Mouse (Mus musculus) intestine, embryonic 16.5 days (tissue): ENCODE results near the gene Dpep2nb. TPM values are rescaled to one million over a fixed set of nuclear protein-coding genes. Genes with fewer than 3 reads are reported as not detected.
A peak's percentile ranks its signal among the peaks of the same experiment; 100 is the strongest.

Experiments
- ATAC-seq: fragments of 200-750 bp; cut with Nextera tagmentation; 2 replicates; pipeline ENCODE4 v1.8.0; 2017; ENCODE audit warnings: moderate TSS enrichment, moderate library complexity
- H3K27ac ChIP-seq: fragments of 300-500 bp; sonication (generic); 2 replicates; pipeline ENCODE4 v1.5.1; 2014; ENCODE audit warnings: mild to moderate bottlenecking, low read length
- H3K27me3 ChIP-seq: fragments of 300-500 bp; sonication (generic); replicated peaks from 2 replicates; pipeline ENCODE4 v1.6.1; 2014; ENCODE audit warnings: low read length, control low read depth, mixed read lengths; ENCODE audit not compliant: control insufficient read depth, insufficient read depth
- H3K36me3 ChIP-seq: fragments of 300-500 bp; sonication (generic); 2 replicates; pipeline ENCODE4 v1.6.1; 2014; ENCODE audit warnings: low read length, control low read depth; ENCODE audit not compliant: control insufficient read depth, insufficient read depth
- H3K4me1 ChIP-seq: fragments of 300-500 bp; sonication (generic); 2 replicates; pipeline ENCODE4 v1.6.1; 2014; ENCODE audit warnings: low read length, control low read depth, mixed read lengths; ENCODE audit not compliant: control insufficient read depth, insufficient read depth
- H3K4me2 ChIP-seq: fragments of 300-500 bp; sonication (generic); 2 replicates; pipeline ENCODE4 v1.6.1; 2014; ENCODE audit warnings: low read depth, low read length, control low read depth
- H3K4me3 ChIP-seq: fragments of 300-500 bp; sonication (generic); 2 replicates; pipeline ENCODE4 v1.5.1; 2014; ENCODE audit warnings: mild to moderate bottlenecking, low read length
- H3K9ac ChIP-seq: fragments of 300-500 bp; sonication (generic); 2 replicates; pipeline ENCODE4 v1.6.1; 2014; ENCODE audit warnings: low read depth, low read length
- H3K9me3 ChIP-seq: fragments of 300-500 bp; sonication (generic); 2 replicates; pipeline ENCODE4 v1.6.1; 2016; ENCODE audit warnings: low read length, control low read depth; ENCODE audit not compliant: control insufficient read depth
- WGBS: fragments of 180-500 bp; shearing (Covaris S2); extraction: QIAGEN DNeasy Blood & Tissue Kit; methylation state at CpG from one replicate; pipeline ENCODE4 v1.1.7; 2014; 5-methylcytosine and 5-hydroxymethylcytosine counted together
- polyA plus RNA-seq: library from polyadenylated mRNA; unstranded; fragments of >200 nt; fragmentation: Nextera tagmentation; extraction: Ambion mirVana; gene quantifications from 2 replicates; pipeline ENCODE4 v1.2.1, GENCODE M21; 2015

Gene Dpep2nb
- polyA plus RNA-seq: 0.12 TPM in 1 of 2 replicates, not detected in the other

DNA sequence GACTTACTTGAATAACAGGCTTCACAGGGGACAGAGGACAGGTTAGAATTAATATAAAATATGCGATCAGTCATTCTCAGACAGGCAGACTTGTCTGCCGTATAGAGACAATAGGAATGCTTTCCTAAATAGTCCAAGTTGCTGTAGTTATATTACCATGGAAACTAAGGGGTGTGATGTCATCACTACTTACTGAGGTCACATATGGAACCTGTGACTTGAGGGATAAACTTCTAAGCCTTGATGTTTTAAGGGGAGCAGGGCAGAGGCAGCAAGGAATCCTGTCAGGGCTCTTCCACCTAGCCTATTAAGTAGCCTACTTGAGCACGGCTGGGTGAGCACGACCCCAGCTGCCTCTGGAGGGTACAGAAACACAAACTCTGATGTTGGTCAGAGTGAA is at the start of gene Dpep2nb:
Gene Dpep2nb, minus strand, starts transcription at position 101 of the 400 bp plus-strand sequence.
- H3K9ac ChIP-seq: no peak within 1 kb of the TSS
- no peak for ATAC-seq
- H3K27ac ChIP-seq: no peak within 1 kb of the TSS
- WGBS: 81% methylated on average over 4 of the region's 4 CpGs
- H3K4me2 ChIP-seq: no peak within 1 kb of the TSS
- H3K27me3 ChIP-seq: no peaks in the 10 kb centered on the region
- H3K4me3 ChIP-seq: no peak within 1 kb of the TSS
- peaks cover 11% of the 10 kb centered on the region for H3K4me1 ChIP-seq
- no peaks in the 10 kb centered on the region; the same call in 1 of the 2 replicates for H3K36me3 ChIP-seq
- no peaks in the 10 kb centered on the region for H3K9me3 ChIP-seq

DNA sequence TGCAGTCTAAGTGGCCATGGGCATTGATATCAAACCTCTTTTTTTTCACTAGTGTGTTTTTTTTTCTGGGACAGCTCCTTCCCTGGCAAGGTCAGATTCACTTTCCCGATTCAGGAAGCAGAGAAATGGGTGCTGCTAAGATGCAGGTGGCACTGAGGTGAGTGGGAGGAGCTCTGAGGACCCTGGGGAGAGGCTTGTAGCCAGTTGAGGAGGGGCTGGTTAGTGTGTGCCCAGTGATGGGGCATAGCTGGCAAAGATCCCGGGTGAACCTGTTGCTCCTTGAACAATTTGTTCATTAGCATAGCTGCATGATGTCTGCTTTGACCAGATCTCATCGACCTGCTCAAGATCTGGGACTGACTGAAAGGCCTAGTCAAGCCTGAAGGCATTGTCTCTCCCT is 49.3 kb upstream of the Dpep2nb start:
- no peak for ATAC-seq
- H3K27ac ChIP-seq: peak overlapping the region; percentile 93
- WGBS: 41% methylated on average over 3 of the region's 3 CpGs

DNA sequence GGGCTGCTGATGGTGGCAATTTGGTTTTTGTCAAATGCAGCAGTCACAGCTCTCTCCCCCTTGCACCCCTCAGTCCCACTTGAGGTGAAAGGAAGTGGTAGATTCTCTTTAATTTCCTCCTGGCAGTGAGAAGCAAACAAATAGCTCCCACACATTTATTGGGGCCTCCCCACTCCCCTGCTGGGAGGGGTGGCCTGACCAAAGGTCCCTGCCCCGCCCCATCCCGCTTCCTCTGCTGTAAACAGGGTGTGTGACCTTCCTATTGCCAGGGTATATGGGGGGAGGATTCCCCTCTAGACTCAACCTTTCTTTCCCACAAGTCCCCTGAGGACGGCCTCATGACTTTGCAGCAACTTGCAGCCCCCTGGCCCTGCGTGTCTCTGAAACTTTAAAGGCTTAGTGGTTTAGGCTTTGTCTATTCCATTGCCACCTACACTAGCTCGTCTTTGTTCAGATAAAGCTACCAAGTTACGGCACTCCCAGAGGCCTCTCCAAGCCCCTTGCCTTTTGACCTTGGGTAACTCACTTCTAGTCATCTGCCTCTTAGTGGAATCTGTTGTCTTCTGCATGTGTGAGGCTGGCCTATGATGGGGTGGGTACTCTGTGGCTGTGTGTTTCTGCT is 48.5 kb upstream of the Dpep2nb start:
- Histone ChIP-seq H3K4me3 (peak overlapping the region; percentile 14; the same call in 1 of the 2 replicates), H3K36me3 (0 out of 2 replicates have a peak, but pooled peaks cover 3% of the 10 kb centered on the region), H3K9me3 (no peaks in the 10 kb centered on the region), H3K27ac (peak overlapping the region; percentile 93), H3K27me3 (no peaks in the 10 kb centered on the region), H3K4me2 (peak overlapping the region; percentile 34; the same call in 1 of the 2 replicates), H3K9ac (0 out of 2 replicates have a peak overlapping the region, but pooled peaks have one; percentile 21), H3K4me1 (peaks cover 16% of the 10 kb centered on the region; the same call in 1 of the 2 replicates)
- ATAC-seq: peak; percentile 85
- WGBS: 34% methylated on average over 6 of the region's 6 CpGs

More for the DNA sequence above, 49.3 kb upstream of the Dpep2nb start:
- H3K9me3 ChIP-seq: no peaks in the 10 kb centered on the region
- H3K27me3 ChIP-seq: no peaks in the 10 kb centered on the region
- 0 out of 2 replicates have a peak overlapping the region, but pooled peaks have one; percentile 34 for H3K4me2 ChIP-seq
- peaks cover 16% of the 10 kb centered on the region; the same call in 1 of the 2 replicates for H3K4me1 ChIP-seq
- H3K9ac ChIP-seq: no peak overlapping the region
- no peak overlapping the region for H3K4me3 ChIP-seq
- H3K36me3 ChIP-seq: 0 out of 2 replicates have a peak, but pooled peaks cover 3% of the 10 kb centered on the region

DNA sequence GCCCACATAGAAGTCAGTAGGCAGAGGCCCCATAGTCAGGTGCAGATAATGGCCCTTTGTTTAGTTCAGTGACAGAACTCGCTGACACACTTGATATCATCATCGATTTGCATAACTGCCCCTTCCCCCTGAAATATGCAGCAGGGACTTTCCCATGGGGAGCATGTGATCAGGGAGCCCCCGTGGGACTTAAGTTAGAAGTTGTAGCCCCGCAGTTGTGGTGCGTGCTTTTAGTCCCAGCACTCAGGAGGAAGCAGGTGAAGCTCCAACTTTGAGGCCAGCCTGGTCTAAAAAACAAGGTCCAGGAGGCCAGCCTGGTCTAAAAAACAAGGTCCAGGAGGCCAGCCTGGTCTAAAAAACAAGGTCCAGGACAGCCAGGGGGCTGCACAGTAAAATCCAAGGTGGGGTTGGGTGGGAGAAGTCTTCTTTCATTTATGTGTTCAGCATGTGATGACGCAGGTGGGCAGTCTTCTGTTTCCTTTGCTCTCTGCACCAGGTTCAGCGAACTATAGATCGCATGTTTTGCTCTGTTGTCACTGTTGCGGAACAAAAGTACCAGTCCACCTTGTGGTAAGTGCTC is 46.8 kb upstream of the Dpep2nb start:
- 75% methylated on average over 9 of the region's 9 CpGs for WGBS
- H3K4me1 ChIP-seq: peaks cover 16% of the 10 kb centered on the region; the same call in 1 of the 2 replicates
- H3K9ac ChIP-seq: no peak overlapping the region

DNA sequence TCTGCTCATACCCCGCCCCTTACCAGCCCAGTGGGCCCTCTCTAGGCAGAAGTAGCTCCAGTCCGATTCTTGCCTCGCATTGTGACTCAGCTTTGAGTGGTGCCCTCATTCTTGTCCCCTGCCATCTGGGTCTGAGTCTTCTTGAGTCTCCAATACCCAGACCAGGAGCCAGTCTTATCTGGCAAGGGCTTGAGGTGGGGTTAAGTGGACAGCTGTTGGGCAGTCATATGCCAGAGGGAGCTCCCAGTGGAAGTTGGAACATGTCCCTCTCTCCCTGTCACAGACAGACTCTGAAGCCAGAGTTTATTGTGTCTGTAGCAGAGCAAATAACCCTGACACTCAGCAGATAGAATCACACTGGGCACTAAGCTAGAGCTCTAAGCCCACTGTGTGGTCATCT is 45.3 kb upstream of the Dpep2nb start:
- Histone ChIP-seq H3K9me3 (no peaks in the 10 kb centered on the region), H3K4me3 (no peak overlapping the region), H3K4me1 (peaks cover 16% of the 10 kb centered on the region; the same call in 1 of the 2 replicates), H3K4me2 (no peak overlapping the region), H3K9ac (no peak overlapping the region), H3K36me3 (0 out of 2 replicates have a peak, but pooled peaks cover 3% of the 10 kb centered on the region), H3K27me3 (no peaks in the 10 kb centered on the region), H3K27ac (no peak overlapping the region)
- WGBS: 87% methylated on average over 3 of the region's 3 CpGs
- ATAC-seq: no peak

More for the DNA sequence above, 46.8 kb upstream of the Dpep2nb start:
- no peaks in the 10 kb centered on the region for H3K9me3 ChIP-seq
- no peak overlapping the region for H3K4me3 ChIP-seq
- H3K36me3 ChIP-seq: 0 out of 2 replicates have a peak, but pooled peaks cover 3% of the 10 kb centered on the region
- H3K4me2 ChIP-seq: no peak overlapping the region
- ATAC-seq: no peak
- peak overlapping the region; percentile 93 for H3K27ac ChIP-seq
- H3K27me3 ChIP-seq: no peaks in the 10 kb centered on the region

DNA sequence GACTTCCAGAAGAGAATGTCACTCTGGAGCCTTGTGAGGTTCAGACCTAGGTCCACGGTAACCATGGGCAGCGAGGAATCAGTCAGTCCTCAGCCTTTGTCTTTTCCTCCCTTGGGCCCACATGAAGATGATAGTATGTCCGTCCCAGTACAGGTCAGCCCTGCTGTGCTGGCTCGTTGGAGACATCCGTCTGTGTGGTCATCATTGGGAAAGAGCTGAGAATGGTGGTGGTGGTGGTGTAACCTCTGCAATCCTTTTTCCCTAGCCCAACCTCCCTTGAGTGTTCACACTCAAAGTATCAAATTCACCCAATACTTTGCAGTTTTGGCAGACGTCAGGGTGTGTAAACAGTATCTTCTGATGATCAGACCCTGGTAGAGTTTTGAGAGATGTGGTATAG is 44.1 kb upstream of the Dpep2nb start:
- Histone ChIP-seq H3K4me2 (no peak overlapping the region), H3K9me3 (no peaks in the 10 kb centered on the region), H3K27me3 (no peaks in the 10 kb centered on the region), H3K27ac (no peak overlapping the region), H3K9ac (no peak overlapping the region), H3K4me1 (peaks cover 11% of the 10 kb centered on the region; the same call in 1 of the 2 replicates), H3K36me3 (0 out of 2 replicates have a peak, but pooled peaks cover 3% of the 10 kb centered on the region), H3K4me3 (no peak overlapping the region)
- 87% methylated on average over 6 of the region's 6 CpGs for WGBS
- ATAC-seq: no peak

DNA sequence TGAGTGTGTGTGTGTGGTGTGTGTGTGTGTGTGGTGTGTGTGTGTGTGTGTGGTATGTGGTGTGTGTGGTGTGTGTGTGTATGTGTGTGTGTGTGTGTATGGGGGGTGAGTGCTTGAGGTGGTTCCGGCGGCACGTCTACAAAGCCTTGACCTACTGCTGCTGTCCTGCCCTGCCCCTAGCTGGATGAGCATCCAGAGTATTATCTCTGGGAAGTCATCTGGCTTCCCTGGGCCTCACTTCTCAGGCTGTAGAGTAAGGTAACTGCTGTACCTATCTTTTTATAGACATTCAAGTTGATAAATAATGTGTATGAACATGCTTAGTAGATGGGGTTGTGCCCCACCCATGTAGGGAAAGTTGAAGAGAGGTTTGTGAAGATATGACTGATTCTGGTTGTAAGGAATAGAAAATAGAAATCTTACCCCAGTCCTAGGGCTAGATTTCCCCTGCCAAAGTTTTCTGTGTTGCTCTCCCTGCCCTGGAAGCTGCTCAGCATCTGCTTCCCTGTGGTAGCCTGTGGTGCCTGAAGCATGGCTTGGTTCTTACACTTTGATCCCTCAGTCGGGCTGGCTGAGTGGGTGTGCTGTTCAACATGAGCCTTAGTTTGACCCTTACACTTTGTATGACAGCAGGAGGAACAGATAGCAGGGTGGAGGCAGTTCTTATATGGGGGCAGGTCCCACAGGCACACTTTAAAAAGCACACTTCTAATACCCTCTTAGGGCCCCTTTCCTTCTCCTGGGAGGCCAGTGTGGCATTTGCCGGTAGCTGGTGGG is 42.3 kb upstream of the Dpep2nb start:
- Histone ChIP-seq H3K9me3 (no peaks in the 10 kb centered on the region), H3K4me3 (no peak overlapping the region), H3K9ac (no peak overlapping the region; the same call in 1 of the 2 replicates), H3K27ac (peak overlapping the region; percentile 65), H3K36me3 (0 out of 2 replicates have a peak, but pooled peaks cover 3% of the 10 kb centered on the region), H3K27me3 (no peaks in the 10 kb centered on the region), H3K4me1 (peaks cover 11% of the 10 kb centered on the region; the same call in 1 of the 2 replicates), H3K4me2 (peak overlapping the region; percentile 10; the same call in 1 of the 2 replicates)
- peak; percentile 86 for ATAC-seq
- WGBS: 69% methylated on average over 5 of the region's 5 CpGs

DNA sequence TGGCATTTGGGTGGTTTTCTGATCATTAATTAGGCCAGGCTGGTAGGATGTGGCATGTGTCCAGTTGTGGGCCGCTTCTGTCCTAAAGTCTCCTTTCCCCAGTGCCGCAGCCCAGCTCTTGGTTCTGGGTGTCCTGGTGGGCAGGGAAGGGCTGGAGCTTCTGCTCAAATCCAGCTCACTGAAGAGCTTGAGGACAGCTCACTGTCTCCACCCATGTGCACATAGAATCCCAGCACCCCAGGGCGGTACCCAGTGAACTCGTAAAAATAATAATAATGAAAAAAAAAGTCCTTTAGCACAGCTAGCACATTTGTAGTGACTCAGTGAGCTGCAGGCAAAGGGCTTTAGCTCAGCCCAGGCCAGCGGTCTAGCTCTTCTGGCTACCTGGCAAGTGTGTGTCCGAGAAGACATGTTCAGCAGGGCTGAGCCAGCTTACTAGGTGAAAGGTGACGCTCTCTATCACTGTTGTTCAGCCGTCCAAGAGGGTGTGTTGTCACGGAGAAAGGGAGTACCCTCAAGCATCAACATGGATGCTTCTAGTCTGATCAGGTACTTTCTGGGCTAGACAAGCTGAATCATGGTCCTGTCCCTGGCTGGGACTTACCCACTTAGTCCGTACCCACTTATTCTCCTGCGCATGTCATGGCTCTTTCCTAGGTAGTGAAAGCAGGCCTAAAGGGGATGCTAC is 41.2 kb upstream of the Dpep2nb start:
- 90% methylated on average over 11 of the region's 11 CpGs for WGBS
- H3K9ac ChIP-seq: no peak overlapping the region
- H3K4me3 ChIP-seq: no peak overlapping the region
- H3K27ac ChIP-seq: no peak overlapping the region
- H3K36me3 ChIP-seq: 0 out of 2 replicates have a peak, but pooled peaks cover 3% of the 10 kb centered on the region
- ATAC-seq: peak; percentile 17; the same call in 1 of the 2 replicates
- no peaks in the 10 kb centered on the region for H3K27me3 ChIP-seq
- H3K4me2 ChIP-seq: no peak overlapping the region
- H3K4me1 ChIP-seq: peaks cover 7% of the 10 kb centered on the region; the same call in 1 of the 2 replicates
- no peaks in the 10 kb centered on the region for H3K9me3 ChIP-seq
